Mouse (Mus musculus): ENCODE measurements around the gene Corin. TPM values are rescaled to one million over a fixed set of nuclear protein-coding genes. Genes with fewer than 3 reads are reported as not detected.

Gene Corin
- total RNA-seq, 2 experiments from 2014 or later = 0.28 TPM; not detected in 1

- DNase-seq (ENCODE audit: low spot score in 2 of 2) = no peak
Measured at GRCm38 (mm10) chr5:72330648-72331047, 173.6 kb downstream of the Corin start.

- DNase-seq (ENCODE audit: low spot score in 2 of 2) = no peak
Measured at GRCm38 (mm10) chr5:72329453-72329852, 174.8 kb downstream of the Corin start.

DNA sequence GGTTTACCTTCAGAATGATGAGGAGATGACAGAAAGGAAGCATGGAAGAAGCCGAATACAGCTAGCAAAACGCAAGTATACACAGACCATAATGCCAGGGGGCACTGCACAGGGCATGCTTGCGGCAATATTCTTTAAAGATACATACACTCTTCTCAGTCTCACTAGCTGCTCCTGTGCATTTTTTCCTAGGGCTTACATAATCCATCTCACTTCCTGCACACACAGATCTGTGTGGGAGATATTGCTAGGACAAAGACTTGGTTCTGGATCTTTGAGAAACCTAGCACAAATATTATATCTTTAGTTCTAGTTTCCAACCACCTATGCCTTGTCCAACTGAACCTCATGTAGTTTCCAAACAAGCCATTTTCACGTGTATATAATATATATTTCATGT is 189.0 kb downstream of the Corin start:
- DNase-seq (ENCODE audit: low spot score in 2 of 2) = no peak

- no peak for DNase-seq (ENCODE audit: low spot score in 2 of 2)
Measured at GRCm38 (mm10) chr5:72298418-72299104, 205.7 kb downstream of the Corin start.

DNA sequence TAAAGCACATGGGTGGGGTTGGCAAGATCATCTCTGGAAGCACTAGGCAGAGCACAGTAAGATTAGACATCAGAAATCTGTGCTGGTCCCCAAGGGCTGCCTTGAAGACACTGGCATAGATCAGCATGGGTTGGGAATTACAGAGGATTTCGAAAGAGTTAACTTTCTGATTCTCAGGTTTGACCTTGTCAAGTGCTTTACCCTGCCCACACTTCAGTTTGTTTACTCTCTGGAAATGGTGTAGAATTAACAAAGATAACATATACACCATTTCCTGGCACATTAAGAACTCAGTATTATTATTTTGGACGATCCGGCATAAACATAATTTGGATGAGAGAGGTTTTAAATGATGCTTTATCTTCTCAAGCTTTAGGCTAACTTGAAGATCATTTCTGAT is 219.2 kb downstream of the Corin start:
- no peak for DNase-seq (ENCODE audit: low spot score in 2 of 2)

DNA sequence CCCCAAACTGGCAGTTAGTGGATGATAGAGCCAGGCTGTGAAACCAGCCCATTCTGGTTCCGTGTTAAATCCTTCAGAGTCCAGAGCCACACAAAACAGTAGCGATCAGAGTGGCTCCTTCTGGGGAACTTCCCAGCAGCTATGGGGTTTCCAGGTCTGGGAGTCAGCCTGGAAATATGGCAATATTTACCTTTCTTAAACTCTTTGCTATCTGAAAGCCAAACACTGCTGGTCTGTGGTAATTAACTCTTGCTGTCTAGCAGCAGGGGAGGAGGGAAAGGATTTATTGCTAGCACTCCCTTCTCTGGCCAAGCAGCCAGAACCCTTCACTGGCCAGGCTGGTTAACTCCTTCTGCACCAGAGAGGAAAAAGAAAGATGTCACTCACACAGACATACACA is 221.4 kb downstream of the Corin start:
- no peak for DNase-seq (ENCODE audit: low spot score in 2 of 2)

DNA sequence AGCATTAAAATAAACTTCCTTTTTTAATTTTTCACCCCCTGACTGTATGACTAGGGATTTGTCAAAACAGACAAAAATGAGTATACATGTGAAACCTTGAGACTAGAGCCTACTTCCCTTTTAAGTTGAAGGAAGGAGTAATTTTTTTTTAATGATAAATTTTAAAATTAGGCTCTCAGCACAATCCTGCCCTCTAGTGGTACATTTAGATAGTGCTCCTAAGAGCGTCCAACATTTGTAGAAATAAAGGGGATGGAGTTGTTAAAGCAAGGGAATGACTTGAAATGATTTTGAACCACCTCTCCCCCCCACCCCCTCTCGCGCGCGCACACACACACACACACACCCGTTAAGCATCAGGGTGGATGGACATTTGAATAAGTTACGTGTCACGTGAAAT is 234.6 kb downstream of the Corin start:
- peak in 1 of 2 experiments; percentile 61 for DNase-seq (ENCODE audit: low spot score in 2 of 2)

DNA sequence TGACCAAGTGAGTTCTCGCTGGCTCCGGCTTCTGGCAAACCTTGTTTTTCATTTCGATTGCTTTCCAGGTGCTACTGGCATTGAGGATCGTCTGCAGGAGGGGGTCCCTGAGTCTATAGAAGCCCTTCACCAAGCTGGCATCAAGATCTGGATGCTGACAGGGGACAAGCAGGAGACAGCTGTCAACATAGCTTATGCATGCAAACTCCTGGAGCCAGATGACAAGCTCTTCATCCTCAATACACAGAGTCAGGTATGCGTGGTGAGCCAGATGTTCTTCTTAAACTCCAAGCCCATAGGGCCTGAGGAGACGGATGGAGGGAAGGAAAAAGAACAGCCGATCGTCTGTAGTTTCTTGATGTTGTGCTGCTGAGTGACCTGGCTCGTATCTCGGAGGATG is 235.1 kb downstream of the Corin start:
- DNase-seq (ENCODE audit: low spot score in 2 of 2) = peak in 1 of 2 experiments; percentile 8

DNA sequence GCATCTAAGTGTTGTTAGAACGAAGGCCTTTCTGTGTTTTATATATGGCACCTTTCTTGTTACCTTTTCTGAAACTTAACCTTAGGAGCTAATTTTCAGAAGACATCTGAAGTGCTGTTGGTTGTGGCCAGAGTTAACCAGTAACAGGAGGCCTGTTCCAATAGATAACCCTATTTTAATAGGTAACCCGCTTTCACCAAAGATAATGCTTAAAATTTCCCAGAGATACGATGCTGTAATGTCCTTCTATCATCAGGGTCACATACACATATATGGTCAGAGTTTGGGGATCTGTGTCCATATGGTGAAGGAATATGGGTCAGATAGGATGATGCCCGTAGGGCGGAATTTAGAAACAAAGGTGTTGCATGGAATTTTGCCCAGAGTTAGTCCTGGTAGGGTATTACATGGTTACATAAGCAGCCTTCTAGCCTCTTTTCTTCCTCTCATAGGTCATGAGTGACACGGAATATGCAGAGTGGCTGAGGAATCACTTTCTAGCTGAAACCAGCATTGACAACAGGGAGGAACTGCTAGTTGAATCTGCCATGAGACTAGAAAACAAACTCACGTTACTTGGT is 237.2 kb downstream of the Corin start:
- DNase-seq (ENCODE audit: low spot score in 2 of 2) = no peak

- DNase-seq (ENCODE audit: low spot score in 2 of 2) = no peak
Measured at GRCm38 (mm10) chr5:72264195-72264751, 240.0 kb downstream of the Corin start.

GRCm38 (mm10) chr5:72261802-72262324 is 242.4 kb downstream of the Corin start:
- no peak for DNase-seq (ENCODE audit: low spot score in 2 of 2)

GRCm38 (mm10) chr5:72259298-72259621 is 245.0 kb downstream of the Corin start:
- no peak for DNase-seq (ENCODE audit: low spot score in 2 of 2)

DNA sequence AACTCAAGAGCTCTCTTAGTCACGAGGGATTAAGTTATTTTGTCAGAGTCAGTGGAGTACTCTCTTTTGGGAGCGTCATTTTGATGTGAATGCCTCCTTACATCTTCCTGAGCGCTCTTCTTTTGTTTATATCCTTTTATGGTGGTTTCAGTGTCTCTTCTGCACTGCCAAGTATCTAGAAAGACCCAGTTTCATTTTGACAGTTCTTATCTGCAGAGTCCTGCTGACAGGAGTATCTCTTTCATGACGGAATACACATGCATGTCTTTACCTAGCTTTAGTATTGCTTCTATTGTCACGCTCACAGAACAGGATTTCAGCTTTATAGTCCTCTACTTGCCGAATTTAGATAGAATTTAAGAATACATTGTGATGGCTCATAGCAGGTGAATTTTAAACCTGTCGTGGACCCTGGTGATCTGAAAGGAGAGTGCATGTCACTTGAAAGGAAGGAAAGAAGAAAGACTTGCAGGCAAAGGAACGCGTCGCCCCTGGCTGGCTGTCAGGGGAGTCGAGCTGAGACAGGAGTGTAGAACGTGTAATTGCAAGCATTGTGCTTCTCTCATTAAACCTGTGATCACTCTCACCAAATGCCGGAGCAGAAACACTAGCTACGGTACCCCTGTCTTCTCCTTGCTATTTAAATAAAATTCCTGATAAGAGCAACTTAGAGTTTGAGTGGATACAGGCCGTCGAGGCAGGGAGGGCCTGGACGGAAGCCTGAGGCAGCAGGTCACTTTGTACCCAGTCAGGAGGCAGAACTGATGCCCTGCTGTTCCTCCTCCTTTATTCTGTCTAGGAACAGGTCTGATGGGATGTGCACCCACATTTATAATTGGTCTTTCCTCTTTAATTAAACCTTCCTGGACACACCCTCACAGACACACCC is 245.6 kb downstream of the Corin start:
- DNase-seq (ENCODE audit: low spot score in 2 of 2) = no peak

- no peak for DNase-seq (ENCODE audit: low spot score in 2 of 2)
Measured at GRCm38 (mm10) chr5:72257084-72257483, 247.2 kb downstream of the Corin start.

GRCm38 (mm10) chr5:72254958-72255357 is 249.3 kb downstream of the Corin start:
- DNase-seq (ENCODE audit: low spot score in 2 of 2) = no peak

DNA sequence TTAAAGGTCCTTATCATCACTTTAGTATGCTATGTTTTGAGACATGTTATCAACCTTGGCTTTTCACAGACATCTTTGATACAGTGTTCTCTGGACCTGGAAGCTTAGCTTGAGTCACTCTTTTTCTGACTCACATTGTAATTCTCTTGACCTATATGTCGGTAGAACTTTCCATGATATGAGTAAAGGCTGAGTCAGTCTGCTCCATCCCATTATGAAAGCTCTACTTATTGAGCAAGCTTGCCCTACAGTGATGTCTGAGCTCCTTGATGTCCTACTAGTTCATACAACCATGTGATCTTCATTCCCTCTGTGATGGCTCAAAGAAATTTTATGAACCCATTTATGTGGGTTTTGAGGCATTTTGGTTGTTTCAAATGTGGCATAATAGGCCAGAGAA is 254.1 kb downstream of the Corin start:
- no peak for DNase-seq (ENCODE audit: low spot score in 2 of 2)

Other genes starting within 250 kb of the Corin start
- 10 to 100 TPM; 12.7 to 16.9 TPM for gene Nfxl1, start 55.2 kb upstream of the Corin start, total RNA-seq (2021)
- gene Zar1, start 76.8 kb upstream of the Corin start, total RNA-seq (2021) = under 1 TPM; 0.46 to 0.62 TPM
- under 1 TPM; 0.78 to 0.81 TPM for gene Gm5868, start 83.1 kb upstream of the Corin start, total RNA-seq (2021)
- not detected for gene Cnga1, start 139.8 kb upstream of the Corin start, total RNA-seq (2021)
- not detected for gene Nipal1, start 143.3 kb upstream of the Corin start, total RNA-seq (2021)
- gene Txk, start 248.3 kb upstream of the Corin start, total RNA-seq (2021) = not detected